8 mouse cellular contexts compared by ENCODE assay signal in genomic region chr11:115708956-115709828, GRCm38 (mm10). TPM values are rescaled to one million over a fixed set of nuclear protein-coding genes. Genes with fewer than 3 reads are reported as not detected.
A peak's percentile ranks its signal among the peaks of the same experiment; 100 is the strongest.
DNase-seq lines count a peak whose midpoint lies in the region; ATAC-seq lines count a peak whose summit lies in the region.

No protein-coding gene starts in this region.

- peak overlapping the region; percentile 99 for H3K9ac ChIP-seq in embryonic facial prominence, embryonic 13.5 days
- peak overlapping the region; percentile 62 for H3K9ac ChIP-seq in hindbrain, embryonic 16.5 days (ENCODE audit: low read depth, low read length)
- peak overlapping the region; percentile 97 for H3K9ac ChIP-seq in limb, embryonic 12.5 days (replicated peaks)
- peak overlapping the region; percentile 65 for H3K9ac ChIP-seq in midbrain, embryonic 16.5 days (ENCODE audit: low read depth, low read length)

- H3K9me3 ChIP-seq in embryonic facial prominence, embryonic 13.5 days = no peaks in the 10 kb centered on the region
- no peaks in the 10 kb centered on the region for H3K9me3 ChIP-seq in hindbrain, embryonic 16.5 days (ENCODE audit: control insufficient read depth, low read length)
- H3K9me3 ChIP-seq in limb, embryonic 12.5 days = no peaks in the 10 kb centered on the region
- H3K9me3 ChIP-seq in midbrain, embryonic 16.5 days (replicated peaks; ENCODE audit: control insufficient read depth, low read length, poor library complexity, severe bottlenecking) = no peaks in the 10 kb centered on the region

- peak overlapping the region; percentile 78 for H3K27ac ChIP-seq in embryonic facial prominence, embryonic 13.5 days
- peak overlapping the region; percentile 85 for H3K27ac ChIP-seq in hindbrain, embryonic 16.5 days (ENCODE audit: low read depth, low read length)
- H3K27ac ChIP-seq in limb, embryonic 12.5 days = peak overlapping the region; percentile 86
- peak overlapping the region; percentile 88 for H3K27ac ChIP-seq in midbrain, embryonic 16.5 days (ENCODE audit: low read length)

- peak overlapping the region; percentile 98 for H3K4me3 ChIP-seq in embryonic facial prominence, embryonic 13.5 days
- H3K4me3 ChIP-seq in hindbrain, embryonic 16.5 days (ENCODE audit: low read length) = peak overlapping the region; percentile 99
- H3K4me3 ChIP-seq in limb, embryonic 12.5 days (replicated peaks) = peak overlapping the region; percentile 99
- peak overlapping the region; percentile 82 for H3K4me3 ChIP-seq in midbrain, embryonic 16.5 days (ENCODE audit: low read depth, low read length)

- H3K27me3 ChIP-seq in embryonic facial prominence, embryonic 13.5 days = no peaks in the 10 kb centered on the region
- H3K27me3 ChIP-seq in hindbrain, embryonic 16.5 days (replicated peaks; ENCODE audit: control insufficient read depth, insufficient read depth, low read length) = no peaks in the 10 kb centered on the region; the same call in 1 of the 2 replicates
- no peaks in the 10 kb centered on the region; the same call in 1 of the 2 replicates for H3K27me3 ChIP-seq in limb, embryonic 12.5 days
- no peaks in the 10 kb centered on the region for H3K27me3 ChIP-seq in midbrain, embryonic 16.5 days (ENCODE audit: control insufficient read depth, insufficient read depth, low read depth, low read length)

- DNase-seq in embryo, embryonic 11 days = peak; percentile 60
- no peak for DNase-seq in embryo, embryonic 10 days (ENCODE audit: low spot score)
- peak; percentile 59 for DNase-seq in MEL-GATA-1-ER (ENCODE audit: extremely low read depth, low read depth)
- DNase-seq in thymus, postnatal 14 days = peak; percentile 70

- WGBS in embryonic facial prominence, embryonic 13.5 days = 2% methylated on average over 14 of the region's 23 CpGs
- WGBS in hindbrain, embryonic 16.5 days = under 1% methylated on average over 23 of the region's 23 CpGs
- WGBS in limb, embryonic 12.5 days = under 1% methylated on average over 23 of the region's 23 CpGs
- 1% methylated on average over 23 of the region's 23 CpGs for WGBS in midbrain, embryonic 16.5 days

- peaks cover 19% of the 10 kb centered on the region for H3K4me1 ChIP-seq in embryonic facial prominence, embryonic 13.5 days
- peaks cover 18% of the 10 kb centered on the region for H3K4me1 ChIP-seq in hindbrain, embryonic 16.5 days (ENCODE audit: control insufficient read depth, insufficient read depth, low read depth, low read length)
- peaks cover 28% of the 10 kb centered on the region for H3K4me1 ChIP-seq in limb, embryonic 12.5 days (replicated peaks)
- H3K4me1 ChIP-seq in midbrain, embryonic 16.5 days (ENCODE audit: control insufficient read depth, insufficient read depth, low read length) = peaks cover 25% of the 10 kb centered on the region

- ATAC-seq in embryonic facial prominence, embryonic 13.5 days (ENCODE audit: insufficient number of reproducible peaks, insufficient read depth, low FRiP score, low TSS enrichment, low read depth) = 0 out of 2 replicates have a peak, but pooled peaks have one; percentile 52
- peak; percentile 83 for ATAC-seq in hindbrain, embryonic 16.5 days
- ATAC-seq in limb, embryonic 12.5 days (ENCODE audit: insufficient number of reproducible peaks, insufficient read depth, low FRiP score, low TSS enrichment, low read depth) = peak; percentile 67
- peak; percentile 83 for ATAC-seq in midbrain, embryonic 16.5 days

- peak overlapping the region; percentile 87 for H3K4me2 ChIP-seq in embryonic facial prominence, embryonic 13.5 days
- H3K4me2 ChIP-seq in hindbrain, embryonic 16.5 days (ENCODE audit: low read length) = peak overlapping the region; percentile 85
- H3K4me2 ChIP-seq in limb, embryonic 12.5 days = peak overlapping the region; percentile 88
- peak overlapping the region; percentile 77 for H3K4me2 ChIP-seq in midbrain, embryonic 16.5 days (ENCODE audit: low read length)

- H3K36me3 ChIP-seq in embryonic facial prominence, embryonic 13.5 days = no peaks in the 10 kb centered on the region
- H3K36me3 ChIP-seq in hindbrain, embryonic 16.5 days (ENCODE audit: control insufficient read depth, insufficient read depth, low read length) = no peaks in the 10 kb centered on the region
- no peaks in the 10 kb centered on the region for H3K36me3 ChIP-seq in limb, embryonic 12.5 days
- H3K36me3 ChIP-seq in midbrain, embryonic 16.5 days (ENCODE audit: control insufficient read depth, insufficient read depth, low read length) = no peaks in the 10 kb centered on the region

RNA-seq across cellular contexts. Expression of gene Grb2, which starts 0.8 kb away (rescaled TPM):
- polyA plus RNA-seq in embryonic facial prominence, embryonic 13.5 days (2015; fragmentation: Nextera tagmentation; extraction: Ambion mirVana) = 77.7 and 108 TPM in 2 replicates
- polyA plus RNA-seq in hindbrain, embryonic 16.5 days (2015; fragmentation: Nextera tagmentation; extraction: Ambion mirVana) = 183 and 193 TPM in 2 replicates
- 109 and 114 TPM in 2 replicates for polyA plus RNA-seq in limb, embryonic 12.5 days (2016; fragmentation: Nextera tagmentation; extraction: Ambion mirVana)
- polyA plus RNA-seq in midbrain, embryonic 16.5 days (2015; fragmentation: Nextera tagmentation; extraction: Ambion mirVana) = 177 and 196 TPM in 2 replicates

RNA-seq across cellular contexts. Expression of gene Tmem94, which starts 56.0 kb away (rescaled TPM):
- polyA plus RNA-seq in embryonic facial prominence, embryonic 13.5 days (2015; fragmentation: Nextera tagmentation; extraction: Ambion mirVana) = 24.8 and 24.9 TPM in 2 replicates
- 22.0 and 29.0 TPM in 2 replicates for polyA plus RNA-seq in hindbrain, embryonic 16.5 days (2015; fragmentation: Nextera tagmentation; extraction: Ambion mirVana)
- 26.5 and 31.9 TPM in 2 replicates for polyA plus RNA-seq in limb, embryonic 12.5 days (2016; fragmentation: Nextera tagmentation; extraction: Ambion mirVana)
- 25.1 and 25.6 TPM in 2 replicates for polyA plus RNA-seq in midbrain, embryonic 16.5 days (2015; fragmentation: Nextera tagmentation; extraction: Ambion mirVana)
